Mouse (Mus musculus) T-cell, adult 2 months (primary cell): ENCODE measurements around the gene Ndc1.
"Not testable (repeated sequence)": the region's sequence is repeated elsewhere in the genome, so short reads cannot be mapped to it uniquely, and the experiment has no call there.

Experiments
- DNase-seq: peaks from one replicate; pipeline ENCODE4 v3.0.0; 2022; ENCODE audit warnings: low spot score

Ndc1 gene

GRCm38 (mm10) chr4:107367567-107368314, at the start of gene Ndc1:
Gene Ndc1 (plus strand): TSS chr4:107367784.
- DNase-seq, result peak; percentile 86

DNA sequence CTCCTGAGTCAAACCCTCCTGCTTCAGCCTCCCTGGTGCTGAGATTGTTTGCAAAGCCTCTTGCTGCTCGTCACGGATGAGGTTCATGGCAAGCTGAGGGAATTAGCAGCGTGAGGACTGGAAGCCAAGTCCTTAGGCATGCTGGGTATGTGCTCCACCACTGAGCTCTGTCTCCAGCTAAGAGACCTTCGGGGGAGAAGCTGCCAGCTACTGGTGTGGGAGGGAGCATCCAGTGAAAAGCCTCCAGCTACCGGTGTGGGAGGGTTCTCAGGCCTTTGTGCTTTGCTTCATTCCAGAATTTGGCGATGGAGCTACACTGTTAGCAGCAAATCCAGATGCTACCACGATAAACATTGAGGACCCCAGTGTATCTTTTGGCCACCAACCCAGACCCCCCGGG, 48.9 kb upstream of the Ndc1 start:
- DNase-seq, result no peak

- no peak for DNase-seq
Measured at GRCm38 (mm10) chr4:107321041-107321440, 46.5 kb upstream of the Ndc1 start.

DNA sequence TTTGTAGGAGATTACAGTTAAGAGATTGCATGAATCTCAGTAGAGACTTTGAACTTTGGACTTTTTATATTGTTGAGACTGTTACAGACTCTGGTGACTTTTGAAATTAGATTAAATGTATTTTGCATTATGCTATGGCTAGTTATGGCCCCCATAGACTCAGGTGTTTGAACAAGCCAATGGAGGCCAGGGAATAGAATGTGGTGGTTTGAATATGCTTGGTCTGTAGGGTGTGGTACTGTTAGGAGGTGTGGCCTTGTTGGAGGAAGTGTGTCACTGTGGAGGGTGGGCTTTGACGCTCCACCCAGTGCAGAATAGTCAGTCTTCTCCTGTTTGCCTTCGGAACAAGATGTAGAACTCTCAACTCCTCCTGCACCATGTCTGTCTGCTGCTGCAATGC, 44.5 kb upstream of the Ndc1 start:
- no peak for DNase-seq

GRCm38 (mm10) chr4:107328530-107328929, 39.1 kb upstream of the Ndc1 start:
- DNase-seq, result no peak

DNA sequence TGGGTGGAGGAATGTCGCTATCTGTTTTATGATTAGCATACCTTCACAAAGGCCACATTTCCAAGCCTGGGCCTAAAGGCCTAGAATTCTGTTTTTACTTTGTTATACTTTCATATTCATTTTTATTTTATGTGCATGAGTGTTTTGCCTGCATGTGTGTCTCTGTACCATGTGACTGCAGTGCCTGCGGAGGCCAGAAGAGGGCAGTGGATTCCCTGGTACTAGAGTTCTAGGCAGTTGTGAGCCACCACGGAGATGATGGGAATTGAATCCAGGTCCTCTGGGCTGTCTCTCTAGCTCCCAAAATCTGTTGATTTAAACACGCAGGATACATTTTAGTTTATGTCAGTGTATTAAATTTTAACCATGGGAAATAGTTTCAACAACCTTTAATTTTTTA, 34.1 kb upstream of the Ndc1 start:
- peak; percentile 18 for DNase-seq

DNA sequence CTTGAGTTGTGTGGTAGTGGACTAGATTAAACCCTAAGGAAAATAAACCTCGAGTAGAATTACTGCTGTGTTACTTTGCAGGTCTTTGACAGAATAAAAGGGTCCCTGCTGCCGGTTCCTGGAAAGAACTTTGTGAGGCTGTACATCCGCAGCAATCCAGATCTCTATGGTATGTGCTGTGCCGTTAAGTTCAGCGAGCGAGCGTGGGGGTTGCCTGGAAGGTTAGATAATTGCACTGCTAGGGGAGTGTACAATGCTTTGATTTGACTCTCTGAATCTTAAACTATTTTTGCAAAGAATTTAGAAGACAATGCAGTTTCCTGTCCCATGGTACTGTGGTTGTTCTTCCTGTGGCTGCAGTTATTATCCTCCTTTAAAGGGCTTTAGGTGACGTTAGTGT, 31.2 kb upstream of the Ndc1 start:
- DNase-seq, result peak; percentile 22

GRCm38 (mm10) chr4:107337455-107337854, 30.1 kb upstream of the Ndc1 start:
- no peak for DNase-seq

DNA sequence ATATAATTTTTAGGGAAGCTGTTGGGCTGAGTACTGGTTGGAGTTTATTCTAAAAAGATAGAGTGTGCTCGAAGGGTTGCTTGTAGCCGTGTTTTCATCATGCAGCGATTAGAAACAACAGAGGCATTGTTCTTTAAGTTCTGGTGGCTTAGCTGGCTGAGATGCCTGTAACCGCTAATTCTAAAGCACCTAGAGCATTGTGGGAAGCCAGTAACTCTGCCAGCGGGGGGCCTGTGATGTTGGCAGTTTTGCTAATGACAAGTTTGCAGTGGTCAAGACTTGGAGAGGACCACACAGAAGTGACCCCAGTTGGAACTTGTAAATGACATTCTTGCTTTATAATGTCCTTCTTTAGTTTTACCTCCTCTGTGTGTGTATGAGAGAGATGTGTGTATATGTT, 26.2 kb upstream of the Ndc1 start:
- no peak for DNase-seq

GRCm38 (mm10) chr4:107344612-107345011, 23.0 kb upstream of the Ndc1 start:
- DNase-seq, result no peak

GRCm38 (mm10) chr4:107347221-107347620, 20.4 kb upstream of the Ndc1 start:
- no peak for DNase-seq

DNA sequence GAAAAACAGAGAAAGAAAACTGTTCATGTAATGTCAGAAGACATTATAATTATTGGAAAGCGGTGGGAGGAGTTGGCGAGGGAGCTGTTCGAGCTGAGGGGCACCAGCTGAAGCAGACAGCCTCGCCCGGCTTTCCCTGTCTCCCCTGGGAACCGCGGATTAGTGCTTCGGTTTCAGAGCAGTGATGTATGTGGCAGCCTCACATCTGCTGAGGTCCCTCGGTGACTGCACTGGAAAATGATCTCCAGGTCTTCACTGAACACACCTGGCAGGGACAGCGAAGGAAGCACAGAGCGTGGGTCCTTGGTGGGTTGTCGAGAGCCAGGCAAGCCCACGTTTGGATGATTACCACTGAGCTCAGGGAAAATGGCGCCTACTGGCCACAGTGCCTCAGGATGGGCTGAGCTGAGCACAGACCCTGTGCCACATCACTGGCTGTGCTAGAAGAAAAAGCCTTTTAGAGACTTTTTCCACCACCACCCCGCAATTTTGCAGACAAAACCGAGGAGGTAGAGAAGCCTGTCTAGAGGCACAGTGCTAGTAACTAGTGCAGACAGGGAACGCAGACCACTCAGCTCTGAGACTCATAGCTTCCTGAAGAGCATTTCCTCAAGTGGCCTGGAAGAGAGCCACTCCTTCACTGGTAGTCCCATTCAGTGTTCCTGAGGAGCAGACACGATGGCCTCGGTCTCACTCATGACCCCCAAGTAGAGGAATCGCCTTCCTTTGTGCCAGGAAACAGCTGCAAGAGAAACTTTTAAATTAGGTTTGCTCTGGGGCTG, 18.9 kb upstream of the Ndc1 start:
- no peak for DNase-seq

DNA sequence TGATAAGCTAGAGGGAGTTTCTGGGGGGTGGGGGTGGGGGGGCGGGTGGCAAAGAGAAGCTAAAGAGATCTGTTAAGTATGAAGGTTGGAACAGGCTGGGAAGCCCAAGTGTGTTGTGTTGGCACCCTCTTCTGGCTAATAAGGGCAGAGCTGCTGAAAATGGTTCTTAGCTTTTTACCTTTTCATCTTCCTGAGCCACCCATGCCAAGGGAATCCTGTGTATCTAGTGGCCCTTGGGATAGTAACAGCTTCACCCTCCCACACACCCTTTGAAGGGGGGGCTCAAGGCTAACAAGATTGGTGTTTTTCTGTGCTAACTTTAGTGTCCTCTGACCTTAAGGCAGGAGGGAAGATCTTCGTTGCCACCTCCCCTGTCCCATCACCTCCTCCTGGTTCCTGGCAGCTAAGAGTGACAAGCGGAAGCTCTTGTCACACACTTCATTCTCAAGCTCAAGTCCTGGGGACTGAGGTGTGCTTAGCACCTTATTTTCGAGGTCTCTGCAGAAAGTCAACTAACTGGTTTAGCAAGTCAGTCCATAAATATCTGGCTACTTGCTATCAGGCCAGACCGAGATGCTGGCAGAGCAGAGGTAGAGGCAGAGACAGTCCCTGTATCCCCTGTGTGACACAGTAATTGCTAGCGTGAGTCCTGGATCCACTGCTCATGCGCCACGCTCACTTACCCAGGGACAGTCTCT, 18.1 kb upstream of the Ndc1 start:
- DNase-seq, result peak; percentile 39

DNA sequence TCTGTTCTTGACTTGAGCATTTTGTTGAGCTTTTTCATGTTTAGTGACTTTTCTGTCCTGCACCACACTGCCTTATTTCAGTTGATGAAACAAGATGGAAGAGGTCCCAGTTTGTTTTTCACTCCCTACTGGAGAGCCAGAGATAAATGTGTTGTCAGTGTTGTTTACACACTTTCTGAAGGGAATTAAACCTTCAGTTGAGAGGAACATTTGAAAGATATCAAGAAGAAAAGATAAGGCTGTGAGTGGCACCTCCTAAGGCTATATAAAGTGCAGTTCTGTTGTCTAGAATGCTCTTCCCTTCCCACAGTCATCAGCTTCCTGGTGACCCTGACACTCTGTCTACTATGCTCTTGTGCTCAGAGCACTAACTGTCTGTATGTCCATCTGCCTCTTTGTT, 16.2 kb upstream of the Ndc1 start:
- DNase-seq, result no peak

DNA sequence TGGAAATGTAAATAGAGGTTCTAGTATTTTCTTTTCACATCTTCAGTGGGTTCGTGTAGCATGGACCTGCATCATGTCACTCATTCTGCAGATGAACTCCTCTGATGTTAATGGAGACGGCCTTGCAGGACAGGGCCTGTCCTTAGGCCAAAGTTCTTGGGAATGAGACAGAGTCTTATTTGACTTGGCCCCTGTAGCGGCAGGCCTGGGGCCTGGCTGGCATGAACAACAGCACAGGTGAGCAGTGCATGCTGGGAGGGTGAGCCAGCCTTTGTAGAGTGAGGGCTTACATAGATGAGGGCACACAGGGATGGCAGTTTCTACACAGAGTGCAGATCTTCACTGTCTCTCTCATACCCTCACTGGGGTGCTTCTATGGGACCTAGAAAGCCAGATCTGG, 14.0 kb upstream of the Ndc1 start:
- DNase-seq, result no peak

GRCm38 (mm10) chr4:107354126-107354525, 13.5 kb upstream of the Ndc1 start:
- no peak for DNase-seq

DNA sequence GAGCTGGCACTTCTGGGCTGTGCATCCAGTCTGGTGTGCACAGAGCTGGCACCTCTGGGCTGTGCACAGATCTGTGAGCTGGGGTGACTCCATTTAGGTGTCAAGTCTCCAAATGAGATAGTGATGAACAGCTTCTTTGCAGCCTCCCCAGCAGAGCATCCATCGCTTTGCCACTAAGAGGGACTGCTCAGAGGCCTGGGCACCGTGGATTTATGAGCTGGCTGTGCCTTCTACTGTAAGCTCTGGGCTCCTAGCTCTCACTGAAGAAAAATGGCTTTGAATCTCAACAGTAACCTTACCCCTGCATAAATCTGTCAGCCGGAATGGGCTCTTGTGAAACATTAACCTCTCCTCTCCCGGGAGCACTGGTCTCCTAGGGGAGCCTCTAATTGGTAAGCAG, 13.0 kb upstream of the Ndc1 start:
- no peak for DNase-seq

GRCm38 (mm10) chr4:107357172-107357571, 10.4 kb upstream of the Ndc1 start:
- DNase-seq, result not testable (repeated sequence)

- no peak for DNase-seq
Measured at GRCm38 (mm10) chr4:107358460-107358859, 9.1 kb upstream of the Ndc1 start.

- DNase-seq, result no peak
Measured at GRCm38 (mm10) chr4:107360457-107361145, 7.0 kb upstream of the Ndc1 start.

- no peak for DNase-seq
Measured at GRCm38 (mm10) chr4:107362755-107363154, 4.8 kb upstream of the Ndc1 start.

DNA sequence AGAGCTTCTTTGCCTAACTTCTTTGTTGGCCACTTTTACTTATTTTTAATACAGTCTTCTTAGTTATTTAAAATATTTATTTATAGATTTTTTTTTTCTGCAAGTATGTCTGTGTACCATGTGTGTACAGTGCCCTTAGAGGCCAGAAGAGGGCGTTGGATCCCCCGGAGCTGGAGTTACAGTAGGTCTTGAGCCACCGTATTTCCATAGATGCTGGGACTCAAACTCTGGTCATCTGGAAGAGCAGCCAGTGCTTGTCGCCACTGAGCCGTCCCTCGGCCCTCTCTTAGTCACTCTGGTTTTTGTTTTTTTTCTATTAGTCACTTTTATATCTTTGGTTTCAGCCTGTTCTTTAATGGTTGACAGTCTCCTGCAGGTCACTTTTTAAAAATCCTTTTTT, 4.0 kb upstream of the Ndc1 start:
- no peak for DNase-seq
